Mouse (Mus musculus) hindbrain, embryonic 13.5 days (tissue): ENCODE results near the gene Bmp5. TPM values are rescaled to one million over a fixed set of nuclear protein-coding genes. Genes with fewer than 3 reads are reported as not detected.

Source experiments
- ATAC-seq: fragments of 200-750 bp; cut with Nextera tagmentation; 2 replicates; pipeline ENCODE4 v1.8.0; 2017; ENCODE audit warnings: moderate TSS enrichment; ENCODE audit not compliant: low FRiP score
- H3K27ac ChIP-seq: fragments of 300-500 bp; sonication (generic); 2 replicates; pipeline ENCODE4 v1.5.1; 2015; ENCODE audit warnings: inconsistent platforms, mild to moderate bottlenecking, moderate library complexity
- H3K27me3 ChIP-seq: fragments of 300-500 bp; sonication (generic); 2 replicates; pipeline ENCODE4 v1.6.1; 2015; ENCODE audit warnings: mild to moderate bottlenecking, inconsistent platforms
- H3K36me3 ChIP-seq: fragments of 300-500 bp; sonication (generic); 2 replicates; pipeline ENCODE4 v1.6.1; 2015; ENCODE audit warnings: mild to moderate bottlenecking, inconsistent platforms
- H3K4me1 ChIP-seq: fragments of 300-500 bp; sonication (generic); replicated peaks from 2 replicates; pipeline ENCODE4 v1.6.1; 2015; ENCODE audit warnings: inconsistent platforms
- H3K4me2 ChIP-seq: fragments of 300-500 bp; sonication (generic); 2 replicates; pipeline ENCODE4 v1.6.1; 2015; ENCODE audit warnings: inconsistent platforms, mild to moderate bottlenecking, moderate library complexity
- H3K4me3 ChIP-seq: fragments of 300-500 bp; sonication (generic); 2 replicates; pipeline ENCODE4 v1.5.1; 2015; ENCODE audit warnings: mild to moderate bottlenecking, inconsistent platforms
- H3K9ac ChIP-seq: fragments of 300-500 bp; sonication (generic); 2 replicates; pipeline ENCODE4 v1.6.1; 2015; ENCODE audit warnings: mild to moderate bottlenecking, inconsistent platforms
- H3K9me3 ChIP-seq: fragments of 300-500 bp; sonication (generic); 2 replicates; pipeline ENCODE4 v1.6.1; 2016; ENCODE audit warnings: inconsistent platforms
- WGBS: fragments of 180-500 bp; shearing (Covaris S2); methylation state at CpG from one replicate; pipeline ENCODE4 v1.1.7; 2015; 5-methylcytosine and 5-hydroxymethylcytosine counted together
- polyA plus RNA-seq: library from polyadenylated mRNA; unstranded; fragments of >200 nt; fragmentation: Nextera tagmentation; extraction: Ambion mirVana; gene quantifications from 2 replicates; pipeline ENCODE4 v1.2.1, GENCODE M21; 2015

The Bmp5 gene
- polyA plus RNA-seq, 1 experiment from 2014 or later: 4.9 TPM

- no peak for ATAC-seq
- Histone ChIP-seq H3K9me3 (no peaks in the 10 kb centered on the region), H3K4me3 (no peak overlapping the region), H3K4me1 (no peaks in the 10 kb centered on the region), H3K9ac (no peak overlapping the region), H3K36me3 (no peaks in the 10 kb centered on the region), H3K4me2 (no peak overlapping the region), H3K27me3 (no peaks in the 10 kb centered on the region), H3K27ac (no peak overlapping the region)
- 65% methylated on average over 5 of the region's 5 CpGs for WGBS
Observed at GRCm38 (mm10) chr9:75850670-75851228, 75.6 kb downstream of the Bmp5 start.

- Histone ChIP-seq H3K4me2 (no peak overlapping the region), H3K27ac (no peak overlapping the region), H3K9me3 (no peaks in the 10 kb centered on the region), H3K4me3 (no peak overlapping the region), H3K27me3 (no peaks in the 10 kb centered on the region), H3K4me1 (no peaks in the 10 kb centered on the region), H3K9ac (no peak overlapping the region), H3K36me3 (no peaks in the 10 kb centered on the region)
- ATAC-seq: no peak
- 92% methylated on average over 3 of the region's 3 CpGs for WGBS
Observed at GRCm38 (mm10) chr9:75858161-75858560, 83.0 kb downstream of the Bmp5 start.

GRCm38 (mm10) chr9:75858939-75859338, 83.8 kb downstream of the Bmp5 start:
- no peaks in the 10 kb centered on the region for H3K27me3 ChIP-seq
- no peaks in the 10 kb centered on the region for H3K9me3 ChIP-seq

GRCm38 (mm10) chr9:75870332-75871177, 95.4 kb downstream of the Bmp5 start:
- no peak overlapping the region for H3K4me3 ChIP-seq
- no peaks in the 10 kb centered on the region for H3K9me3 ChIP-seq
- H3K27ac ChIP-seq: no peak overlapping the region
- H3K36me3 ChIP-seq: no peaks in the 10 kb centered on the region
- H3K4me1 ChIP-seq: no peaks in the 10 kb centered on the region
- no peak overlapping the region for H3K9ac ChIP-seq
- no peaks in the 10 kb centered on the region for H3K27me3 ChIP-seq
- H3K4me2 ChIP-seq: no peak overlapping the region
- 77% methylated on average over 7 of the region's 7 CpGs for WGBS
- ATAC-seq: no peak

More at GRCm38 (mm10) chr9:75858939-75859338, 83.8 kb downstream of the Bmp5 start:
- no peak overlapping the region for H3K4me2 ChIP-seq
- WGBS: 78% methylated on average over 2 of the region's 2 CpGs
- ATAC-seq: no peak
- no peak overlapping the region for H3K9ac ChIP-seq
- H3K36me3 ChIP-seq: no peaks in the 10 kb centered on the region
- no peak overlapping the region for H3K4me3 ChIP-seq
- H3K4me1 ChIP-seq: no peaks in the 10 kb centered on the region
- no peak overlapping the region for H3K27ac ChIP-seq

- ATAC-seq: no peak
- H3K4me3 ChIP-seq: no peak overlapping the region
- 74% methylated on average over 2 of the region's 2 CpGs for WGBS
Observed at GRCm38 (mm10) chr9:75876333-75876732, 101.2 kb downstream of the Bmp5 start.

GRCm38 (mm10) chr9:75883481-75884190, 108.5 kb downstream of the Bmp5 start:
- Histone ChIP-seq H3K27ac (no peak overlapping the region), H3K36me3 (no peaks in the 10 kb centered on the region), H3K27me3 (no peaks in the 10 kb centered on the region), H3K4me3 (no peak overlapping the region), H3K4me2 (no peak overlapping the region), H3K9ac (no peak overlapping the region), H3K9me3 (no peaks in the 10 kb centered on the region), H3K4me1 (no peaks in the 10 kb centered on the region)
- 96% methylated on average over 4 of the region's 4 CpGs for WGBS
- ATAC-seq: no peak

More at GRCm38 (mm10) chr9:75876333-75876732, 101.2 kb downstream of the Bmp5 start:
- Histone ChIP-seq H3K27ac (no peak overlapping the region), H3K9ac (no peak overlapping the region), H3K27me3 (no peaks in the 10 kb centered on the region), H3K9me3 (no peaks in the 10 kb centered on the region), H3K4me1 (no peaks in the 10 kb centered on the region), H3K4me2 (no peak overlapping the region), H3K36me3 (no peaks in the 10 kb centered on the region)

GRCm38 (mm10) chr9:75886801-75887544, 111.8 kb downstream of the Bmp5 start:
- no peak overlapping the region for H3K27ac ChIP-seq
- H3K4me2 ChIP-seq: no peak overlapping the region
- H3K36me3 ChIP-seq: no peaks in the 10 kb centered on the region
- ATAC-seq: no peak
- no peaks in the 10 kb centered on the region for H3K27me3 ChIP-seq
- no peaks in the 10 kb centered on the region for H3K4me1 ChIP-seq
- no peak overlapping the region for H3K4me3 ChIP-seq
- 83% methylated on average over 7 of the region's 7 CpGs for WGBS
- H3K9me3 ChIP-seq: 0 out of 2 replicates have a peak, but pooled peaks cover 4% of the 10 kb centered on the region
- H3K9ac ChIP-seq: no peak overlapping the region

- H3K27me3 ChIP-seq: no peaks in the 10 kb centered on the region
- H3K9ac ChIP-seq: no peak overlapping the region
- ATAC-seq: no peak
- H3K4me3 ChIP-seq: no peak overlapping the region
- no peaks in the 10 kb centered on the region for H3K36me3 ChIP-seq
- no peaks in the 10 kb centered on the region for H3K4me1 ChIP-seq
- H3K27ac ChIP-seq: no peak overlapping the region
- WGBS: 85% methylated on average over 8 of the region's 8 CpGs
- H3K9me3 ChIP-seq: no peaks in the 10 kb centered on the region
- H3K4me2 ChIP-seq: no peak overlapping the region
Observed at GRCm38 (mm10) chr9:75896918-75897317, 121.8 kb downstream of the Bmp5 start.

GRCm38 (mm10) chr9:75898022-75898421, 122.9 kb downstream of the Bmp5 start:
- no peak overlapping the region for H3K4me3 ChIP-seq
- no peak for ATAC-seq
- H3K27me3 ChIP-seq: no peaks in the 10 kb centered on the region
- H3K4me1 ChIP-seq: no peaks in the 10 kb centered on the region
- no peaks in the 10 kb centered on the region for H3K36me3 ChIP-seq
- H3K9me3 ChIP-seq: no peaks in the 10 kb centered on the region
- H3K27ac ChIP-seq: no peak overlapping the region
- no peak overlapping the region for H3K9ac ChIP-seq
- H3K4me2 ChIP-seq: no peak overlapping the region
- 94% methylated on average over 4 of the region's 4 CpGs for WGBS

- Histone ChIP-seq H3K4me3 (no peak overlapping the region), H3K4me1 (no peaks in the 10 kb centered on the region), H3K9ac (no peak overlapping the region), H3K4me2 (no peak overlapping the region), H3K36me3 (no peaks in the 10 kb centered on the region), H3K27ac (no peak overlapping the region), H3K9me3 (no peaks in the 10 kb centered on the region), H3K27me3 (no peaks in the 10 kb centered on the region)
- WGBS: 75% methylated on average over 9 of the region's 9 CpGs
- no peak for ATAC-seq
Observed at GRCm38 (mm10) chr9:75901219-75901618, 126.1 kb downstream of the Bmp5 start.

GRCm38 (mm10) chr9:75905497-75905896, 130.3 kb downstream of the Bmp5 start:
- no peaks in the 10 kb centered on the region for H3K36me3 ChIP-seq
- ATAC-seq: no peak
- H3K9me3 ChIP-seq: no peaks in the 10 kb centered on the region
- H3K4me1 ChIP-seq: no peaks in the 10 kb centered on the region
- WGBS: 57% methylated on average over 2 of the region's 2 CpGs
- H3K4me3 ChIP-seq: no peak overlapping the region
- no peak overlapping the region for H3K9ac ChIP-seq
- H3K4me2 ChIP-seq: no peak overlapping the region
- H3K27ac ChIP-seq: no peak overlapping the region
- H3K27me3 ChIP-seq: no peaks in the 10 kb centered on the region
